Mouse (Mus musculus) C2C12 (cell line): ENCODE results near the gene Cfap65. TPM values are rescaled to one million over a fixed set of nuclear protein-coding genes. Genes with fewer than 3 reads are reported as not detected.
A peak's percentile ranks its signal among the peaks of the same experiment; 100 is the strongest.

Source experiments
- H3K27me3 ChIP-seq: one replicate; pipeline ENCODE4 v1.6.1; 2011; ENCODE audit not compliant: control insufficient read depth, insufficient read depth, insufficient read length
- H3K36me3 ChIP-seq: one replicate; pipeline ENCODE4 v1.6.1; 2011; ENCODE audit not compliant: control insufficient read depth, insufficient read depth
- H3K4me3 ChIP-seq: one replicate; pipeline ENCODE4 v1.5.1; 2011; ENCODE audit warnings: mild to moderate bottlenecking, control low read depth; ENCODE audit not compliant: poor library complexity, insufficient read depth, severe bottlenecking
- H3K79me2 ChIP-seq: one replicate; pipeline ENCODE4 v1.6.1; 2011; ENCODE audit not compliant: control insufficient read depth, insufficient read depth
- H3K79me3 ChIP-seq: one replicate; pipeline ENCODE4 v1.6.1; 2011; ENCODE audit warnings: low read depth, control low read depth
- H3ac ChIP-seq: one replicate; pipeline ENCODE3; 2011; ENCODE audit warnings: low read depth; ENCODE audit not compliant: control insufficient read depth, insufficient read length
- CEBPB ChIP-seq: IDR thresholded peaks from one replicate; pipeline ENCODE4 v1.6.1; 2011; ENCODE audit warnings: low read depth, mild to moderate bottlenecking, control low read depth, moderate library complexity
- CTCF ChIP-seq: IDR thresholded peaks from one replicate; pipeline ENCODE4 v1.5.1; 2011; ENCODE audit not compliant: control insufficient read depth, insufficient read depth, insufficient read length
- FOSL1 ChIP-seq: IDR thresholded peaks from one replicate; pipeline ENCODE4 v1.8.0; 2011; ENCODE audit warnings: mild to moderate bottlenecking, low read length; ENCODE audit not compliant: poor library complexity, insufficient read depth, severe bottlenecking
- MAX ChIP-seq: IDR thresholded peaks from one replicate; pipeline ENCODE4 v1.6.1; 2011; ENCODE audit warnings: mild to moderate bottlenecking, control low read depth
- MYOD1 ChIP-seq: IDR thresholded peaks from one replicate; pipeline ENCODE4 v1.6.1; 2011; ENCODE audit warnings: low read depth; ENCODE audit not compliant: control insufficient read depth, insufficient read length
- MYOG ChIP-seq: IDR thresholded peaks from one replicate; pipeline ENCODE4 v1.6.1; 2011; ENCODE audit not compliant: control insufficient read depth, insufficient read length; ENCODE audit errors: extremely low read depth
- USF1 ChIP-seq: IDR thresholded peaks from one replicate; pipeline ENCODE4 v1.6.1; 2011; ENCODE audit warnings: low read depth, mild to moderate bottlenecking, control low read depth, moderate library complexity
- polyA plus RNA-seq: library from polyadenylated mRNA; unstranded; fragments of >200 nt; fragmentation: generic; extraction: Trizol; gene quantifications from one replicate; pipeline ENCODE4 v1.2.1, GENCODE M21; 2012; ENCODE audit warnings: missing spikeins

Gene Cfap65
- polyA plus RNA-seq, 1 experiment = not detected

DNA sequence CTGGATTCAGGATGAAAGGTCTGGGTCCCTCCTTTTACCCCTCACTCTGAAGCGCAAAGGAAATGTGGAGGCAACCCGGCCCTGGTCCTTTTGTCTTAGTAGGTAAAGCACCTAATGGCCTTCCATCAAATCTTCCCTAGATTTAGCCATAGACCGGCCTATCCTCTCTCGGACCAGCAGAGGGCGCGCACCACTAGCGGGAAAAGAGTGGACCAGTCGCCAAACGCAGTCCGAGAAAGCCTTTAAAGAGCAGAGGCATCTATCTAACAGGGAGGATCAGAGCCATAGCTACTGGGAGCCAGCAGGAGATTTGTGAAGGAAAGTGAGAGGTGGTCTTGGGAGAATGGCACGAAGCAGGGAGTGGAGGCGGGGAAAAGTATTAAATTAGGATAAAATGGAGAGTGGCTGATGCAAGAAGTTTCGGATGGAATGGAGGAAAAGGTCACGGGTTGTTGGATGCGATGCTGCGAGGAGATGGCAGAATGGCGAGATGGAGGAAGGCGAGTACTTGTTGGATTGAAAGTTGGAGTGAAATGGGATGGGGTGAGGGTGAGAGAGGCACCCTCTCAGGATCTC is 54.5 kb downstream of the Cfap65 start:
- H3K79me2 ChIP-seq = no peaks in the 10 kb centered on the region
- H3K4me3 ChIP-seq = no peak overlapping the region
- H3ac ChIP-seq = no peak overlapping the region
- H3K36me3 ChIP-seq = no peaks in the 10 kb centered on the region
- TF ChIP-seq CTCF = peak; percentile 68
- no peak for TF ChIP-seq MYOG
- H3K27me3 ChIP-seq = peaks cover 59% of the 10 kb centered on the region
- no peaks in the 10 kb centered on the region for H3K79me3 ChIP-seq

DNA sequence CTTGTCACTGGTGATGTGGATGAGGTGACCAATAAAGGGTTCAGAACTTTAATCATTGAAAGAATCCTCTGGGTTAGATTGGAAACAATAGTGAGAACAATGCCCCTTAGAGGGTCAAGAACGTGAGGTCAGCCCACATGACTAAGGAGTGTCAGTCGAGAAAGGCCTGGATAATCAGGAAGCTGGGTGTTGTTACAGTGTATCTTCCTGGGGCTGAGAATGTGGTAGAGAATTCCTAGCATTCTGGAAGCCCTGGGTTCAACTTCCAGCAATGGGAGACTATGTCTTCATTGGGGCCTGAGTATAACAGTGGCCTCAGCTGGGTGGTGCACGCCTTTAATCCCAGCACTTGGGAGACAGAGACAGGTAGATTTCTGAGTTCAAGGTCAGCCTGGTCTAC is 58.2 kb downstream of the Cfap65 start:
- H3K36me3 ChIP-seq = no peaks in the 10 kb centered on the region
- no peak overlapping the region for H3ac ChIP-seq
- peaks cover 35% of the 10 kb centered on the region for H3K27me3 ChIP-seq
- H3K79me2 ChIP-seq = no peaks in the 10 kb centered on the region
- TF ChIP-seq CTCF = no peak
- no peak for TF ChIP-seq MYOD1
- no peak for TF ChIP-seq FOSL1
- no peak for TF ChIP-seq CEBPB
- no peak for TF ChIP-seq USF1
- TF ChIP-seq MAX = no peak
- TF ChIP-seq MYOG = no peak
- no peaks in the 10 kb centered on the region for H3K79me3 ChIP-seq
- no peak overlapping the region for H3K4me3 ChIP-seq

DNA sequence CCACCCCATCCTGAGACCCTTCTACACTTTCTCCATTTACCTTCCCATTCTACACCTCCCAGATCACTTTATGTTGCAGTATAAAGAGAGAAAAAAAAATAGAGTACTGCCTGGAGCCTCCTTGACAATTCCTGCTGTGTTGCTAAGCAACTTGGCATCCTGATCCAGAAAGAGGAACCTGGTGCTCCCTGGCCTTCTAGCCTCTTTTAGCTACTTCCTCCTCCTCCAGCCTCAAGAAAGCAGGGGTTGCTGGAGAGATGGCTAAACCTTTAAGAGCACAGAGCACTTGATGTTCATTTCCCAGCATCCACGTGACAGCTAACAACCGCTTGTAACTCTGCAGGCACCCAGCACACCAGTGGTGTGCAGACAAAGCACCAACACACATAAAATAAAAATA is 63.2 kb downstream of the Cfap65 start:
- Histone ChIP-seq H3K27me3 (peaks cover 54% of the 10 kb centered on the region), H3K4me3 (no peak overlapping the region), H3K36me3 (no peaks in the 10 kb centered on the region), H3K79me2 (no peaks in the 10 kb centered on the region), H3K79me3 (no peaks in the 10 kb centered on the region), H3ac (no peak overlapping the region)
- TF ChIP-seq CTCF (no peak), CEBPB (no peak), USF1 (no peak), MYOG (no peak), FOSL1 (no peak), MAX (no peak), MYOD1 (no peak)

DNA sequence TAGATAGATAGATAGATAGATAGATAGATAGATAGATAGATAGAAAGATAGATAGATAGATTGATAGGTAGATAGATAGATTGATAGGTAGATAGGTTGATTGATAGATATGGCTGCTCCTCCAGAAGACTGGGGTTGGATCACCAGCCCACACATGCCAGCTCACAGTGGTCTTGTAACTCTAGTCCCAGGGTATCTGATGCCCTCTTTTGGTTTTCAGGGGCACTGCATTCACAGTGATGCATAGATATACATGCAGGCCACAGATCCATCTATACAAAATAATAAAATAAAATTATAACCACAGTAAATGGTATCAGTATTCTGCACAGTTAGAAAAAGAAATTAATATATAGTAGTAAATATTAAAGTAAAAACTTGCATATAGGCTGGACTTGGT is 73.6 kb downstream of the Cfap65 start:
- H3K27me3 ChIP-seq = peaks cover 12% of the 10 kb centered on the region
- H3K79me2 ChIP-seq = no peaks in the 10 kb centered on the region
- TF ChIP-seq USF1 (no peak), FOSL1 (no peak)
- no peaks in the 10 kb centered on the region for H3K36me3 ChIP-seq
- no peak overlapping the region for H3K4me3 ChIP-seq
- no peak overlapping the region for H3ac ChIP-seq
- H3K79me3 ChIP-seq = no peaks in the 10 kb centered on the region

DNA sequence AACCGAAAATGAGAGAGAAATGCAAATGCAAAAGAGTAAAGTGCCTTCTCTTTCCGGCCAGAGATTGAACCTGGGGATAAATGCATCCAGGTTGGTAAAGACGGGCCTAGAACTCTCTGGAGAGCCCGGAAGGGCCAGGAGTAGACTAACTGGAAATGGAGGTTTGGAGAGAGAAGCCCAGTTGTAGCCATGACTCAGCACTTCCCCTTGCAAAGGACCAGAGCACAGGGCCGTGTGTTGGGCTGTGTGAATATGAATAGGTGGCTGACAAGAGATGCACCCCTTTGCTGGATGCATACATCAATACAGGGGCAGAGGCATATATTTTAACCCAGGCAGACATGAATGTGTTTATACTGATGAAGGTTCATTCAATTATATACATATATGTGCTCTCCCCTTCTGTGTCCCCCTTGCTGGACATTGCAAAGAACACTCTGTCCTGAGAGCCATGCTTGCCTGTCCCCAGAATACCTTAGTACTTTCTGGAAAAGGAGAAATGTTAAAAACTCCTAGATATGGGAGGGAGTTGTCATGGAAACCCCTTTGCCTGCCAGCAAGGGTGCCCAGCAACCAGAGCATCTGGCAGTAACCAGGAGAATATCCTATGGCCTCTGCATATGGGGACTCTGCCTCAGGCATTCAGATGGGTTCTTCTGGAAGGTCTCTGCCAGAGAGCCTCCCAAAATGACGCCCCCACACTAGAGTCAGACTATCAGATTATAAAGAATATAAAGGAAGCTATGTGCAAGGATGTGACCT is 76.0 kb downstream of the Cfap65 start:
- Histone ChIP-seq H3K79me2 (no peaks in the 10 kb centered on the region), H3K4me3 (no peak overlapping the region), H3K36me3 (no peaks in the 10 kb centered on the region), H3ac (no peak overlapping the region), H3K27me3 (peaks cover 34% of the 10 kb centered on the region), H3K79me3 (no peaks in the 10 kb centered on the region)
- TF ChIP-seq FOSL1 = no peak
- TF ChIP-seq USF1 = no peak
- TF ChIP-seq MYOG = no peak
- TF ChIP-seq CEBPB = no peak
- no peak for TF ChIP-seq MAX
- TF ChIP-seq CTCF = no peak
- TF ChIP-seq MYOD1 = no peak

DNA sequence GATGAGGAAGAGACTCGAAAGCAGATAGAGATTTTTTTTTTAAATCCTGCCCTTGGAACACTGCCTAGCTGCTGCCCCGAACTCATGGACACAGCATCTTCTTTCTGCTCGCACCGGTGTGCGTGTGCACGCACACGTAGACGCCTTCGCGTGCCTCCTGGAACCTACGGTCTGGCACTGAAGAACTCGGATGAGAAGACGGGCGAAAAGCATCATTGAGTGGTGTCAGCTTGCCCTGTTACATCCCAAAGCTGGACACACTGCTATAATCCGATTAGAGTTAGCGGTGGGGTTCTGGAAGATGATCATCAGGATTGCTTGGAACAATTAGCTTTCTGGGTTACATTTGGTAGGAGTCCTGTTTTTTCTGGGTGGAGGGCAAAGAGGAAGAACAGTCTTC is 76.6 kb downstream of the Cfap65 start:
- no peak overlapping the region for H3ac ChIP-seq
- no peak for TF ChIP-seq MYOD1
- TF ChIP-seq MAX = no peak
- TF ChIP-seq USF1 = no peak
- TF ChIP-seq FOSL1 = no peak
- no peak for TF ChIP-seq CTCF
- TF ChIP-seq MYOG = no peak
- TF ChIP-seq CEBPB = no peak
- H3K79me2 ChIP-seq = no peaks in the 10 kb centered on the region
- H3K36me3 ChIP-seq = no peaks in the 10 kb centered on the region
- peaks cover 40% of the 10 kb centered on the region for H3K27me3 ChIP-seq
- H3K79me3 ChIP-seq = no peaks in the 10 kb centered on the region
- no peak overlapping the region for H3K4me3 ChIP-seq
